Mouse (Mus musculus) ovary, postnatal 10 days (tissue): ENCODE measurements around the gene Ogt.

ENCODE experiments used
- DNase-seq: peaks from one replicate; pipeline ENCODE4 v3.0.0; 2022; ENCODE audit warnings: low spot score

Gene Ogt

GRCm38 (mm10) chrX:101639741-101640166, at the start of gene Ogt:
TSS of gene Ogt (plus strand) at chrX:101640060.
- DNase-seq = peak; percentile 46

- DNase-seq = no peak
Measured at GRCm38 (mm10) chrX:101616183-101616582, 23.7 kb upstream of the Ogt start.

DNA sequence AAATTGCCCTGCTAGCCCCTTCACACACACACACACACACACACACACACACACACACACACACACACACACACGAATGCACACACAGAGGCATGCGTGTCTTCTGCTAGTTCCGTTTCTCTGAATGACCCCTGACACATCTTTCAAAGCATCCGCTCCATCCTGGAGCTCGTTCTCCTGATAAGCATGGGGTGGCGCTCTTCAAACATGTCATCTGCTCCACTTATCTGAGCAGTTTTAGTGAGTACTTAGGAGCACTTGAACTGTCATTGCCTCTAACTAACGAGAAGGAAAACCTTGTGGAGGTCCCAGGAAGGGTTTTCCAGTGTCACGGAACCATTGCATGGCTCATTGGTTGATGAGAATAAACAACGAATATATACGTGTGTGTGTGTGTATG, 22.0 kb upstream of the Ogt start:
- DNase-seq = no peak

- no peak for DNase-seq
Measured at GRCm38 (mm10) chrX:101620317-101620716, 19.5 kb upstream of the Ogt start.

DNA sequence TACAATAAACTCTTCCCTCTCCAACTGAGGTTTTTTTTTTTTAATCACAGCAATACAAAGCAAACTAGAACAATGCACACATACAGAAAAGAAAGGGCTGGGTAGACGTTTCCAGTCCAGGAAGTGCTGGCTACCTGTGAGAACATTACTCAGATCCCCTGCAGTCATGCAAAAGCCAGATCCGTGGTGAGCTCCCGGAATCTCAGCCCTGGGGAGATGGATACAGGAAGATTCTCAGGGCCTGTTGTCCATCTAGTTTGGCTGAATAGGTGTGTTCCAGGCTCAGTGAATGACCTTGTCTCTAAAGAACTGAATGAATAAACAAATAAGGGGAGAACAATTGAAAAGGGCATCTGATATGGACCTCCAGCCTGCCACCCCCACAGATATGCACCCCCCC, 17.3 kb upstream of the Ogt start:
- DNase-seq = no peak

- DNase-seq = no peak
Measured at GRCm38 (mm10) chrX:101636821-101637525, 2.9 kb upstream of the Ogt start.

DNA sequence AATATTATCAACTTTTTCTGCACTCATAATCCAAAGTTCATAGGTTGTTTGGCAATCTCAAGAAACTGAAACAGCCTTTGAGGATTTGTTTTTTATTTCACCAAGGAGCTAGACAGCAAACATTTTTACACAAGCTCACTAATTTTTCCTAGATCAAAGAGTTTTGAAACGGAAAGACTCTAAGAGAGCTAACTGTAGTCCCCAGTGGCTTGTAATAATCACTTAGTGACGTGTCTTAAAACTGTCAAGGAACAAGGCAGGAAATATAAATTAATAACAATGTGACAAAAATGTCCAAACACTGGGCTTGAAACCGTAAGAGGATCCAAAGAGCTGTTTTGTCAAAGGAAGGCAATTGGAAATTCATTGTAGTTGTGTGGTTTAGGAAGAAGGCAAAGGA, 1.0 kb upstream of the Ogt start:
- no peak for DNase-seq

DNA sequence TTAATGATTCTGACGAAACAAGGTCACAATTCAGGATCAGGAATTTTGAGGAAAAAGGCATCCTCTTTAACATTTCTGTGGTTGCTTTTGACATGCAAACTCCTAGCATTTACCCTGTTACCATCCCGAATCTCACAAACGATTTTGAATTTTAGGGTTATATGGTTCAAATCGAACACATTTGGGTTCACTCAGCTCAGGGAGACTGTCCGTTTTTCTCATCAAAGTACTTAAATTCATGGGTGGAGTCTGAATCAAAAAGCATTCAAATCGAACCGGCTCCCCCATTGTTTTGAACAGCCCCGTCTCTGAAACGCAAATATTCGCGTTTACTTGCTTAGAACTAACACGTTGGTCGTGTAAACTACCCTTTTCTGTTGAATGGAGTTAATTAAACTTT, 554 bp upstream of the Ogt start:
- DNase-seq = no peak

GRCm38 (mm10) chrX:101640194-101641160, 617 bp downstream of the Ogt start:
- peak; percentile 2 for DNase-seq

- no peak for DNase-seq
Measured at GRCm38 (mm10) chrX:101641161-101641530, 1.3 kb downstream of the Ogt start.

DNA sequence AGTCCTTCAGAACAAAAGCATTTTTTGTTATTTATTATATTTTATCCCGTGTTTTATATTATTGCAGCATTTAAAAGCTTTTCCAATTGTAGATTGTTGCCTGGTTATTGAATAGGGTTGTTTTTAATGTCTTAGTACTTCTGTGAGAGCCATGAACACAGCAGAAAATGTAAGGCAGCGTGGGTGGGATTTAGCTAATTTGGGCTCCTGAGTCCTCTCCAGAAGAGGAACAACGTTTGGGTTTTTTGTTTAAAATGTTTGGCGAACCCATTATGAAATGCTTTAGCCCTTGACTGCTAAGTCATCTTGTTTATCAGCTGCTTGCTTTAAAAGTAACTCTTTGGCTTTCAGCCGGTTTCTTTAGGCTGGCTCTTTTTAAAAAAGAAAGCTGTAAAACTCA, 2.2 kb downstream of the Ogt start:
- DNase-seq = no peak

DNA sequence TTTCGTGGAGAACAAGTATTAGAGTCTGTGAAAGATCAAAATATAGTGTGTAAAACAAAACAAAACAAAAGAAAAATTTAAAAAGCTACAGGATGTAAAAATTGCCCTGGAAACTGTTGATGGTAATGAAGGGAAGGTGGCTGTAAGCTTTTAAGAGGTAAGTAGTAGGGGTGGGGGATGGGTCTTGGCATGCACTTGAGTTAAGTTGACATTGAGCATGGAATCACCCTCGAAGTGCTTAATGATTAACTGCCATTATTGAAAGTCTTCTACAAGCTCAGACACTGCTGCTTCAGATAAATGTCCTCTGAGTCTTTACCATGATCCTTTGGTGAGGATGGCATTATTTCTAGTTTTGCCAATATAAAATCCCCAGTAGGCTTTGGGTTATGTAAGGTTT, 5.4 kb downstream of the Ogt start:
- no peak for DNase-seq

GRCm38 (mm10) chrX:101646621-101647020, 6.8 kb downstream of the Ogt start:
- no peak for DNase-seq

DNA sequence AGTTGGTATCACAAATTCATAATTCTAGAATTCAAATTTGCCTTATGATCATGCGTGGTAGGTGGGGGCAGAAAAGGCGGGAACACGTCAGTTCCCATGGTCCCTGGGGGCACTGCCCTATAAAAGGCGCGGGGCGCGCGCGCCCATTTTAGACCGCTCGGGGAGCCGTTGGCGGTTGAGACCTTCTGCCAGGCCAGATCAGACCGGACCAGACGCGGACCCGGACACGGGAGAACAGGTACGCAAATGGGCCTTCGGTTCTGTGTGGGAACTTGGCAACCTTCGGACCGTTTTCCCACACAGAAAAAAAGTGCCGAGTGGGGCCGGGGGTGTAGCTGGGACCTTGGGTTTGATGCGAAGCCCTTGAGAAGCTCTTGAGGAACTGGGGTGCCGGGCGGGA, 55.8 kb downstream of the Ogt start:
- DNase-seq = no peak

GRCm38 (mm10) chrX:101697537-101697936, 57.7 kb downstream of the Ogt start:
- no peak for DNase-seq

DNA sequence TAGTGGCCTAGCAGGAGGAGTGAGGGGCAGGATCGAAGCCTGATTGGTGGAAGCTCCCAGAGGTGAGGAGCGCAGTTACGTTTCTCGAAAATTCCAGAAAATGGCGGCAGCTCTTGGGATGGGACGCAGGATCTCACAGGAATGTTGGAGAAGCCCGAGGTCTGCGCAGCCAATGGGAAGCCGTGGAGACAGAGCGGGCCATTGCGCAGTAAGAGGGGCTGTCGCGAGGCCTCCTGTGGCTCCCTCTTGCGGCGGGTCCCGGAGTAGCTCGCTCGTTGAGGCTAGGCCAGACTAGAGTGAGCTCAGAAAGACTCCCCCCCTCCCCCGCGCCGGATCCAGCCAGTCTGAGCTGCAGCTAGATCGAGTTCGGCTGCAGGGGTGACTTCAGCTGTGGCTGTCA, 58.4 kb downstream of the Ogt start:
- no peak for DNase-seq

GRCm38 (mm10) chrX:101705111-101705510, 65.3 kb downstream of the Ogt start:
- DNase-seq = no peak

- DNase-seq = no peak
Measured at GRCm38 (mm10) chrX:101720401-101720800, 80.5 kb downstream of the Ogt start.

GRCm38 (mm10) chrX:101730010-101730409, 90.2 kb downstream of the Ogt start:
- DNase-seq = no peak

- DNase-seq = no peak
Measured at GRCm38 (mm10) chrX:101732644-101733043, 92.8 kb downstream of the Ogt start.

DNA sequence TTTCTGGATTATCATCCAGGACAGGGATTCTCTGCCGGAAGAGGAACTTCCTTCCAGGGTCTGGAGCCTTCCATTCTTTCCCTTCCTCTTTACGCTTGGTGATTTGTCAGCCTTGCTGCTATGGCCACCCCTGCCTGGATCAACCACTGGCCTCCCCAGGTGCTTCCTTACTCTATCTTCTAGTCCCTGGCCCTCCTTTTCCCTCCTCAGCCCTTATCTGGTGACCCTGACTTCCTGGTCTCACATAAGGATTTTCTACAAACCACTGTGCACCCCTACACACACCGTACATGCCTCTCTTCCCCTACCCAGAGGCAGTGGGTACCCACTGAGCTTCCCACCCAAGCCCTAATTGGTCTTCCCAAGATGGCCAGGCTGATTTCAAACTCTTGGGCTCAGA, 93.4 kb downstream of the Ogt start:
- no peak for DNase-seq

DNA sequence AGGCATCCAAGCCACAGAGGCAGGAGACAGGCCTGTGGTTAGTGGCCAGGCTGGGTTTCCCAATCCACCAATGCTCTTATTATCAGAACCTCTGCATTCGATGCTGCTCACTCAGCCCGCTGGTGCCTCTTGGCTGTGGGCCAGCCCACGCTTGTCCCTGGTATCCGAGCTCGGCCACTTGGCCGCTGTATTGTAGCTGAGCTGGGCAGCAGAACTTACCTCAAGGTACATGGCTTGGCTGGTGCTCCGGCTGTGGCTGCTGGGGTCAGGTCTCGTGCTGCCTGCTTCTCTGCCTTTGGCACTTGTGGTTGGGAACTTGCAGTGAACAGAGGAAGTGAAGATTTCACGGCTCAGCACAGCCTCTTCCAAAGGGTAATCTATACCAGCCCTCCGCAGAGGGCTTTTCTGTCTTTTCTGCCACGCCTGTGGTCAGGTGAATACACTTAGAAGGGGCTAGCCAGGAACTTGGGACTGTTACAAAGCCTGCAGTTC, 94.0 kb downstream of the Ogt start, which contains the start of gene Cxcr3:
TSS of gene Cxcr3 (minus strand) at position 442 of the 492 bp plus-strand sequence.
- DNase-seq = no peak
